Mouse (Mus musculus) heart, embryonic 12.5 days (tissue): ENCODE results near the gene Ddx25. TPM values are rescaled to one million over a fixed set of nuclear protein-coding genes. Genes with fewer than 3 reads are reported as not detected.
A peak's percentile ranks its signal among the peaks of the same experiment; 100 is the strongest.

Source experiments
- ATAC-seq: fragments of 200-750 bp; cut with Nextera tagmentation; 2 replicates; pipeline ENCODE4 v1.8.0; 2017; ENCODE audit warnings: moderate TSS enrichment, moderate library complexity; ENCODE audit not compliant: insufficient number of reproducible peaks, low FRiP score
- H3K27ac ChIP-seq: fragments of 300-500 bp; sonication (generic); 2 replicates; pipeline ENCODE4 v1.5.1; 2016; ENCODE audit warnings: mild to moderate bottlenecking, moderate library complexity; ENCODE audit not compliant: poor library complexity, severe bottlenecking
- H3K27me3 ChIP-seq: fragments of 300-500 bp; sonication (generic); replicated peaks from 2 replicates; pipeline ENCODE4 v1.6.1; 2016; ENCODE audit warnings: mild to moderate bottlenecking, moderate library complexity
- H3K36me3 ChIP-seq: fragments of 300-500 bp; sonication (generic); 2 replicates; pipeline ENCODE4 v1.6.1; 2016; ENCODE audit warnings: mild to moderate bottlenecking, moderate library complexity
- H3K4me1 ChIP-seq: fragments of 300-500 bp; sonication (generic); replicated peaks from 2 replicates; pipeline ENCODE4 v1.6.1; 2016; ENCODE audit warnings: mild to moderate bottlenecking
- H3K4me2 ChIP-seq: fragments of 300-500 bp; sonication (generic); 2 replicates; pipeline ENCODE4 v1.6.1; 2016; ENCODE audit warnings: mild to moderate bottlenecking, moderate library complexity
- H3K4me3 ChIP-seq: fragments of 300-500 bp; sonication (generic); 2 replicates; pipeline ENCODE4 v1.5.1; 2016; ENCODE audit warnings: mild to moderate bottlenecking
- H3K9ac ChIP-seq: fragments of 300-500 bp; sonication (generic); 2 replicates; pipeline ENCODE4 v1.6.1; 2016; ENCODE audit warnings: mild to moderate bottlenecking, moderate library complexity
- H3K9me3 ChIP-seq: fragments of 300-500 bp; sonication (generic); replicated peaks from 2 replicates; pipeline ENCODE4 v1.6.1; 2016; ENCODE audit warnings: mild to moderate bottlenecking, moderate library complexity
- WGBS: fragments of 180-500 bp; shearing (Covaris S2); methylation state at CpG from one replicate; pipeline ENCODE4 v1.1.7; 2016; 5-methylcytosine and 5-hydroxymethylcytosine counted together
- polyA plus RNA-seq: library from polyadenylated mRNA; unstranded; fragments of >200 nt; fragmentation: Nextera tagmentation; extraction: Ambion mirVana; gene quantifications from 2 replicates; pipeline ENCODE4 v1.2.1, GENCODE M21; 2016

The Ddx25 gene
- 1.7 and 2.0 TPM in 2 replicates for polyA plus RNA-seq

DNA sequence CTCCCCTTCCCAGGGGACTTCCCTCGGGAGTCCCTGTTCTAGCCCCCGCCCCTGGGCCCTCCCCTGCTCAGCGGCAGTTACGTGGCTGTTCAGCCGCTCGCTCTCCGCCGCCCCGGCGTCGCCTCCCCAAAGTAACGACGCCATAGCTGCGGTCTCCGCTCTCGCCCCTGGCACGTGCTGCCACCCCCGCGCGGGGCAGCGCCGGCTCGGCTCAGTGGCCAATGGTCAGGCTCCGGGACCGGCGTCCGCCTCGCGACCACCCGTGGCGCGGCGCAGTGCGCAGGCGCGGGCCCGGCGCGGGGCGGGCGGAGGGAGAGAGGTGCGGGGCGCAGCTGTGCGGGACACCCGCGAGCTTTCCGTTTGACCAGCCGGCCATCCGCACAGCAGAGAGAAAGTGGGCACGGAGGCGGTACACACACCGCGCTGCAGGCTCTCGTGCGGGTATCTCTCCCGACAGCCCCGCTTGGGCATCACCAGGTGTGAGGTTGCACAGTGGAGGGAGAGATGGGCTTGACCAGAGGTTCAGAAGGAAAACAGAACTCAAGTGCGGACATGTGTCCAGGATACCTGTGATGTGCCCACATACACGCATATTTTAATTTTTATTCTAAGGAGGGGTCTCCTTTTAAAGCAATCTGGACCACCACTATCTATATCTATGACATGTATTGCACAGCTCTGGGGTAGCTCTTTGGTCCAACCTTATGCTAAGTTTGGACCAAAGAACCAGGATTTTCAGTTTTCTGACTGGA is at the start of gene Ddx25, which contains the start of gene Pus3:
TSS of gene Ddx25 (minus strand) at position 272 of the 752 bp plus-strand sequence.
TSS of gene Pus3 (plus strand) at position 339 of the 752 bp plus-strand sequence.
- Histone ChIP-seq H3K36me3 (peaks cover 11% of the 10 kb centered on the region), H3K4me1 (peaks cover 20% of the 10 kb centered on the region), H3K9me3 (no peaks in the 10 kb centered on the region), H3K27me3 (0 out of 2 replicates have a peak, but pooled peaks cover 6% of the 10 kb centered on the region), H3K9ac (peak within 1 kb of the TSS; percentile 78), H3K27ac (0 out of 2 replicates have a peak within 1 kb of the TSS, but pooled peaks have one; percentile 46), H3K4me3 (peak within 1 kb of the TSS; percentile 81), H3K4me2 (peak within 1 kb of the TSS; percentile 100)
- WGBS, result under 1% methylated on average over 59 of the region's 59 CpGs
- ATAC-seq, result peak; percentile 74

DNA sequence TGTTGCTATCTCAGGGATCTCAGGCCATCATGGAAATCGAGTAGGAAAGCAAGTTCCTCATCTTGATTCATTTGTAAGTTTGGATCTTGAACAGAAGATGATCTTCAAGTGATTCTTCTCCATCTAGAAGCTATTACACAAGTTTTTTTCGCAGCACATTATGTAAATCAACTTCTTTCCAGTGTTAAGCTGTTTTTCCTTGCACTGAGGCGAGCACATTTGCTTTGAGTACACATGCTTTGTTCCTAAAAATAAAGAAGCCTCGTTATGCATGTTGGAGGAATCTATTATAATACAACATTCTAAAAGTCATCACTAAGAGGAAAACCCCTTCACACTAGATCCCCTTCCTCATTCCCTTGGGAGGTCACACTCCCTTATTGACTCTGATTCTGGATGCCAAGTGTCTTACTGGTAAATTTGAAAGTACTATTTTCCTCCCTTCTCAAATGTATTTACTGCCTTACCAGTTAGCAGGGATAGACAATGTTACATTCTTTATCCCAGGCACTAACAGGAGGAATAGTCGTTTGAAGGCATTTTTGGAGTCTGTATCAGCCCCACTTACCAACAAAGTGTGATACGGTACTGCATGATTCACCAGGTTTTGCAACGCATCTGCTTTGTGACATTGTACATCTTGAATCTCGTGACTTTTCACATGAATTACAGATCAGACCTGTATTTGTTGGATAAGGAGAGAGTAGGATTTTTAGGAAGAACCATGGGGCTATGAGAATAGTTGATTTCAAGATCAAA is 49.5 kb upstream of the Ddx25 start:
- Histone ChIP-seq H3K27ac (no peak overlapping the region), H3K9me3 (0 out of 2 replicates have a peak, but pooled peaks cover 2% of the 10 kb centered on the region), H3K27me3 (no peaks in the 10 kb centered on the region), H3K4me3 (no peak overlapping the region), H3K4me1 (no peaks in the 10 kb centered on the region), H3K9ac (no peak overlapping the region), H3K4me2 (no peak overlapping the region), H3K36me3 (no peaks in the 10 kb centered on the region)
- ATAC-seq, result no peak
- WGBS, result 62% methylated on average over 8 of the region's 8 CpGs

DNA sequence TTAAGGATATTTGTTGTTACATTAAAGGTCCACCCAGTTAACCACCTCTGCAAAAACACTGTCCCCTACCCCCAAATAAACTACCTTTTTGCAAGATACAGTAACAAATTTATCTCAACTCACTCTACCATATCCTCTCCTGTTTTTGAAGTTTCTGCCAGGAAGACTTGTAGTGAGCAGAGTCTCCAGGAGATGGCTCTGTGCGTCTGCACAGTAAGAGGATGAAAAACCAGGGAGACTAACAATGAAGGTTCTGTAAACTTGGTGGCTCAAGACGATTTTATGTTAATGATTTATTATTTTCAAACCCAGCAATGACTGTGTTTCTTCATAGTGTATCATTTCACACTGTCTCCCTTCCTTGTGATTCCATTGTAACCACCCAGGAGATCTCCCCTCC is 34.6 kb upstream of the Ddx25 start:
- WGBS, result 9% methylated on average over 2 of the region's 2 CpGs
- Histone ChIP-seq H3K4me3 (no peak overlapping the region), H3K36me3 (no peaks in the 10 kb centered on the region), H3K9me3 (0 out of 2 replicates have a peak, but pooled peaks cover 6% of the 10 kb centered on the region), H3K4me2 (no peak overlapping the region), H3K4me1 (no peaks in the 10 kb centered on the region), H3K27ac (no peak overlapping the region), H3K27me3 (no peaks in the 10 kb centered on the region), H3K9ac (no peak overlapping the region)
- ATAC-seq, result no peak

DNA sequence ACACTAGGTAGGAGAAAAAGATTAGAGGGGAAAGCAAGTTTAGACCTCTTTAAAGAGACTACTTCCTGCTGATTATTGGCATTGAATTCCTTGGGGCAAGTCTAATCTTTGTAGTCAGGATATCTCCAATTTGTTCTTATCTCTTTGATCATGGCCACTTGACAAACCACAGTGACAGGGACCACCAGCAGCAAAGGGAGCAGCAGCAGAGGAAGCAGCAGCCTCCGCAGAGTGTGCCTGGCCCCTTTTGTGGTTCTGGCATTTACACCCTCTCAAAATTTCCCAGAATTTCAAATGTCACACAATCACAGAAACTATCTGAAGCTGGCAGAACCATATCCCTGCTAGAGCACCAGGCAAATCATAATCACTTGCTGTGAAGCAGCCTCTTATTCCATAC is 29.3 kb upstream of the Ddx25 start:
- ATAC-seq, result no peak
- no peak overlapping the region for H3K4me2 ChIP-seq
- H3K4me3 ChIP-seq, result no peak overlapping the region
- H3K4me1 ChIP-seq, result no peaks in the 10 kb centered on the region
- H3K27ac ChIP-seq, result no peak overlapping the region
- H3K9me3 ChIP-seq, result 0 out of 2 replicates have a peak, but pooled peaks cover 3% of the 10 kb centered on the region
- H3K27me3 ChIP-seq, result no peaks in the 10 kb centered on the region
- H3K36me3 ChIP-seq, result no peaks in the 10 kb centered on the region
- WGBS, result 17% methylated on average over 1 of the region's 1 CpGs
- no peak overlapping the region for H3K9ac ChIP-seq

DNA sequence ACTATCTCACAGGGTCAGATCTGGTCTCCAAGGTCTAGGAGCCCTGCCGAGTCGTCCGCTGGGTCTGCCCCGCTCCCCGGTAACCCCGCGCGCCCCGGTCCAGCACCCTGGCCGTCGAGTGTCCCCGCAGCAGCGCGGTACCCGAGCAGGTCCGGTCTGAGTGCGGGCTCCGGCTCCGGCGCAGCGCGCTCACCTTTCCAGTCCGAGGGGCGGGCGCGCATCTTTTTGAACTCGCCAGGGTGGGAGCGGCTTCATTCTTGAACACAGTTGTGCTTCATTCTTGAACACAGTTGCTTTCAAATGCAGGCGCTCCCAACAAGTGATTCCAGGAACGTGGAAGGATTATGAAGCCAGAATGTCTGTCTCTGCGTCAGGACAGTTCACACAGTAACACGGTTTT is 16.1 kb upstream of the Ddx25 start:
- 4% methylated on average over 32 of the region's 32 CpGs for WGBS
- Histone ChIP-seq H3K4me3 (peak overlapping the region; percentile 38), H3K9me3 (no peaks in the 10 kb centered on the region), H3K4me2 (peak overlapping the region; percentile 73), H3K9ac (peak overlapping the region; percentile 29; the same call in 1 of the 2 replicates), H3K27me3 (peaks cover 10% of the 10 kb centered on the region), H3K36me3 (no peaks in the 10 kb centered on the region), H3K4me1 (peaks cover 6% of the 10 kb centered on the region), H3K27ac (no peak overlapping the region)
- no peak for ATAC-seq

DNA sequence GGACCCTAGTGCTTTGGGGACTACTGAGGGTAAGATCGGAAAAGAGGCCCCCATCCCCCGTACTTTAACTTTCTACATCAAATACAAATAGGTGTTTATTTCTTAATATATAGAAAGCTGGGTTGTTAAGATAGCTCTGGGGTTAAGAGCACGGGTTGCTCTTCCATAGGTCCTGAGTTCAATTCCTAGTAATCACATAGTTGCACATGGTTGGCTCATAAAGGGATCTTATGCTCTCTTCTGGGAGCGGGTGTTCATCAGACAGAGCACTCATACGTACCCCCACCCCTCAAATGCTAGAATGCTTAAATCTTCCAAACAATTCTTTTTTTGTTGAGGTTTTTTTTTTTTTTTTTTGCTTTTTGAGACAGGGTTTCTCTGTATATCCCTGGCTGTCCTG is 12.3 kb upstream of the Ddx25 start:
- no peak overlapping the region for H3K27ac ChIP-seq

DNA sequence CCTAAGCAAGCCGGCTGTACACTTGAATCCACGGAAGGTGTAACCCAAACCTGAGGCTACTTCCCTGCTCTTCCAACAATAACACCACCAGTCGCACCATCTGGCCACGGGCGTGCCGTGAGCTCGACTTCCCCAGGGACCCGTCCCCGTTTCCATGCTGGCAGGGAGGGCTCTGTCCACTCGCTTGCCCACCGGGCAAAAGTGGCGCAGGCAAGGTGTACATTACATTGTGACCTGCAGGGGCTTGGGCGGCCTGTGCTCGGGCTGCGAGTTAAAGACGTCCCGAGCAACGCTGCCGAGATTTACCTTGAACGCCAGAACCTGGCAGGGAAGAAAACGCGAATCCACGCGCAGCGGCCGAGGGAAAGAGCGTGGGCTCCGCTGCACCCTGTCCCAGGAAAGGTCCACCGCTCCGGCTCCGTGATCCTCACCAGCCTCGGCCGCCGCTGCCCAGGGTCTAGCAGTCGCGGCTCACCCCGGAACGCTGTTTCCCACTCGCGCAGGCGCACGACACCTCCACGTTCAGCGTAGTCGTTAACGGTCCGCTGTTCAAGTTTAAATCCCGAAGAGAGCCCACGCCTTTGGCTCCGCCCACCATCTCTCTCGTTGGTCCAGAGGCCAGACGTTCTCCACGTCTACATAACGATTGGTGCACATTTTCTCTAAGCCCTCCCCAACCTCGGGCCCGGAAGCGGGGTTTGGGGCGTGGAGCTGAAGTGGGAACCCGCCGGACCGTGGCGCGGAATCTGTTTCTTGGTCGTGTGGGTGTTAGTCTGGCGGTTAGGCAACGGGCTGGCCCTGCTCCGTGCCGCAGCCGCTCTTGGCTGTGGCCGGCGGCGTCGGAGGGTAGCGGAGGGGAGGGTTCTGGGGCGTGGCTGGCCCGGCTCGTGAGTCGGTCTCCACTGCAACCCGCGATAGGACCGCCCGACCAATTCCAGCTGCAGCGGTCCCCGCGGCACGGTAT is 11.5 kb upstream of the Ddx25 start, which contains the start of the genes Pate2 and Hyls1:
TSS of gene Pate2 (plus strand) at position 714 of the 964 bp plus-strand sequence.
TSS of gene Hyls1 (minus strand) at position 828 of the 964 bp plus-strand sequence.
- under 1% methylated on average over 86 of the region's 86 CpGs for WGBS
- H3K36me3 ChIP-seq, result peaks cover 26% of the 10 kb centered on the region

More for the DNA sequence above, 12.3 kb upstream of the Ddx25 start:
- peaks cover 10% of the 10 kb centered on the region for H3K27me3 ChIP-seq
- peak overlapping the region; percentile 64 for H3K4me2 ChIP-seq
- peak overlapping the region; percentile 93 for H3K4me3 ChIP-seq
- peak overlapping the region; percentile 83; the same call in 1 of the 2 replicates for H3K9ac ChIP-seq
- peaks cover 20% of the 10 kb centered on the region for H3K36me3 ChIP-seq
- H3K4me1 ChIP-seq, result peaks cover 13% of the 10 kb centered on the region
- no peak for ATAC-seq
- no peaks in the 10 kb centered on the region for H3K9me3 ChIP-seq
- 12% methylated on average over 5 of the region's 5 CpGs for WGBS

DNA sequence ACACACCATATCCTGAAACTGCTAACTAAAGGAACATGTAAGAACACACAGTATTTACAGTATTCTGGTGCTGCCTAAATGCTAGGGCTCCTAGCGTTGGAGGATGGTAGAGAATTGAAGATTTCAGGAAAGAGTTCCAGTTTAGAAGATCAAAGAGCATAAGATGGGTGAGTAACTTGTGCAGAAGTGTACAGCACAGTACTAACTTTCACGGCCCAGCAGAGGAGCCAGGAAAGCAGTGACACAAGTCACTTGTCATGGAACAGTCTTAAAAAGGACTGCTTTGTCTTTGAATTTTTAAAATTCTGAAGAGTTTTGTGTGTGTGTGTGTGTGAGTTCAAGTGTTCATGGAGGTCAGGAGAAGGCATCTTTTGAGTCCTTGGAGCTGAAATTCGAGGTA is 9.7 kb upstream of the Ddx25 start:
- Histone ChIP-seq H3K4me1 (peaks cover 18% of the 10 kb centered on the region), H3K9ac (no peak overlapping the region), H3K4me2 (no peak overlapping the region), H3K36me3 (peaks cover 26% of the 10 kb centered on the region), H3K4me3 (no peak overlapping the region), H3K27ac (no peak overlapping the region), H3K27me3 (no peaks in the 10 kb centered on the region), H3K9me3 (no peaks in the 10 kb centered on the region)
- no peak for ATAC-seq
- WGBS, result 83% methylated on average over 3 of the region's 3 CpGs

More for the DNA sequence above, 11.5 kb upstream of the Ddx25 start, which contains the start of the genes Pate2 and Hyls1:
- Histone ChIP-seq H3K27me3 (peaks cover 10% of the 10 kb centered on the region), H3K4me2 (peak within 1 kb of the TSS; percentile 86), H3K4me1 (peaks cover 20% of the 10 kb centered on the region), H3K4me3 (peak within 1 kb of the TSS; percentile 93), H3K27ac (peak within 1 kb of the TSS; percentile 94), H3K9me3 (no peaks in the 10 kb centered on the region), H3K9ac (peak within 1 kb of the TSS; percentile 92)
- ATAC-seq, result peak; percentile 95

DNA sequence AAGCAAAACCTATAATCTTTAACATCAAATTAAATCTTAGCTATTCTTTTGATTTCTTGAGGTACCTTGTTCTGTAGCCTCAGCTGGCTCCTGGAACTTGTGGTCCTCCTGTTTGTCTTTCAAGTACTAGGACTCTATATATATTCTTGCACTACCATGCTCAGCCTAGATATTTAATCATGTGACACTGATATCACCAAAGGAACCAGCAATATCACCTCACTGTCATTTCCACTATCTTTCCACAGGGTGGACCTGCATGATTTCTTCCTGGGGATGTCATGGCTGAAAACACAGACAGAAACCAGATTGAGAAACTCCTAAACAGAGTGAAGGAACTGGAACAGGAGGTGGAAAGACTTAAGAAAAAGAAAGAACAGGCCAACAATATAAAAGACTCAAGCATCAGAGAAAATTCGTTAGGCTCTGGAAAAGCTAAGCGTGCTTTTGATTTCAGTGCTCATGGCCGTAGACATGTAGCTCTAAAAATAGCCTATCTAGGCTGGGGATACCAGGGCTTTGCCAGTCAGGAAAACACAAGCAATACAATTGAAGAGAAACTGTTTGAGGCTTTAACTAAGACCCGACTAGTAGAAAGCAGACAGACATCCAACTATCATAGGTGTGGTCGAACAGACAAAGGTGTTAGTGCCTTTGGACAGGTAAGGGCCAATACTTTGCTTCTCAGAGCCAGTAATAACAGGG is 6.4 kb upstream of the Ddx25 start:
- Histone ChIP-seq H3K4me1 (peaks cover 24% of the 10 kb centered on the region), H3K36me3 (peaks cover 37% of the 10 kb centered on the region), H3K27ac (peak overlapping the region; percentile 84), H3K9ac (no peak overlapping the region), H3K9me3 (no peaks in the 10 kb centered on the region), H3K4me2 (peak overlapping the region; percentile 50), H3K4me3 (no peak overlapping the region), H3K27me3 (no peaks in the 10 kb centered on the region)
- 52% methylated on average over 5 of the region's 5 CpGs for WGBS
- ATAC-seq, result no peak

DNA sequence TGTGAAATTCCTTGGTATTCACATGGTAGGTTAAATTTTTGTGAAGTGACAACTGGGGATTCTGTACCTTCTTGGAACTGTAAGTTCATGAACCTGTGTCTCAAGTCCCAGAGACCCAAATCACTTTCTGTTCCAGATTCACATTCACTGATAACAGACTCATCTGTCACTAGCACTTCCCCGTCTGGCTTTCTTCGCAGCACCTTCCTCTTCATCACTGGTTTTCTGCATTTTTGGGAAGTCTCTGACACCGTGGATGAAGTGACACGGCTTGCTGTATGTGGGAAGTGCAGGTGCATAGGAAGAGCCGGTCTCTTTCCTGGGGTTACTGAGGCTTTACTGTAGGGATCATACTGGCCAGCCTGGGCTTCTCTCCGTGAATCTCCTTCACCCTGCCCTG is 3.3 kb upstream of the Ddx25 start:
- no peaks in the 10 kb centered on the region for H3K9me3 ChIP-seq
- no peak overlapping the region for H3K9ac ChIP-seq
- H3K27me3 ChIP-seq, result 0 out of 2 replicates have a peak, but pooled peaks cover 6% of the 10 kb centered on the region
- no peak for ATAC-seq
- H3K4me2 ChIP-seq, result no peak overlapping the region
- no peak overlapping the region for H3K27ac ChIP-seq
- WGBS, result 79% methylated on average over 6 of the region's 6 CpGs
- peaks cover 28% of the 10 kb centered on the region for H3K4me1 ChIP-seq
- H3K4me3 ChIP-seq, result no peak overlapping the region
- H3K36me3 ChIP-seq, result peaks cover 21% of the 10 kb centered on the region
